Mouse (Mus musculus): Measurements from ENCODE around the gene Olfr1388.
"Not testable (repeated sequence)": the region's sequence is repeated elsewhere in the genome, so short reads cannot be mapped to it uniquely, and the experiment has no call there.

The Olfr1388 gene

GRCm38 (mm10) chr11:49436411-49436810, at the start of gene Olfr1388:
TSS of gene Olfr1388 (plus strand) at chr11:49436624.
- in situ Hi-C loops (cut with MboI, MseI): no loop called here

- in situ Hi-C loops (cut with MboI, MseI): not testable (repeated sequence)
These were observed 43.7 kb upstream of the Olfr1388 start for GRCm38 (mm10) chr11:49392707-49393106.

GRCm38 (mm10) chr11:49406784-49407183, 29.6 kb upstream of the Olfr1388 start:
- in situ Hi-C loops (cut with MboI, MseI): loop anchor here (25.0 kb wide), 1 partner anchor 244 kb away; the partner anchor contains the start of gene Olfr1394

DNA sequence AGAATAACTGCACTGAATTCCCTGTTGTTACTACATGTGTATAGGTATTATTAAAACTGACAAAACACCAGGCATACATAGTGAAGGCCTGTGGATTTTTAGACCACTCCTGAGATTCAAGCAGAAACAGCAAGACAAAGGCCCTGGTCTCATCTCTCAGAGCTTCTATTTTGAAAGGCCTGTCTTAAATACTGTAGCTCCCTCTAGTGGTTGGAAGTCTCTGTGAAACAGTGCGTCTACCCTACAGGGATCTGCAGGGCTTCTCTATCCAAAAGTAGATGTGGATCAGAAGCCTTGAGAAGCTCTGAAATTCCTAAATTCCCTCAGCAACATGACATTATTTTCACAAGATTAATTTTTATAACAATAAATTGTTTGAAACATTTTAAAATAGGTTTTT, 25.9 kb upstream of the Olfr1388 start:
- in situ Hi-C loops (cut with MboI, MseI): loop anchor here (25.0 kb wide), 1 partner anchor 248 kb away; the partner anchor contains the start of gene Olfr1394

DNA sequence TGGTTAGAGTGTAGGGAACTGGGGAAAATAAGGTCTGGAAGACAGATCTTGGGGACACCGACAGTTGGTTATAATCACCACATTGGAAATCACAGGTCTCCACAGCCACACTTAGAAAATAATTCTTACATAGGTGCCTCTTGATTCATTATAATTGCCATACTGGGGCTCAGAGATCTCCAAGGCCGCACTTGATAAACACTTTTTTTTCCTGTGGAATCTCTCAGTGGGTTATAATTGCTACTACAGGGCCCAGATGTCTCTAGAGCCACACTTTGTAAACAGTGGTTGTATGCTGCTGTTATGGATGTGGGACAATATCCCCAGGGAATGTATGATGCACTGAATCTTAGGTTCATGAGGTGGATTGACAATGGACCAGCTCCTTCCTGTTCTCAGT, 13.7 kb upstream of the Olfr1388 start, which contains the start of gene Olfr1389:
TSS of gene Olfr1389 (plus strand) at position 301 of the 400 bp plus-strand sequence.
- in situ Hi-C loops (cut with MboI, MseI): loop anchor here (25.0 kb wide), 1 partner anchor 260 kb away; the partner anchor contains the start of gene Olfr1394

- in situ Hi-C loops (cut with MboI, MseI): no loop called here
These were observed 11.0 kb upstream of the Olfr1388 start for GRCm38 (mm10) chr11:49425257-49425927.

- in situ Hi-C loops (cut with MboI, MseI): no loop called here
These were observed 6.8 kb upstream of the Olfr1388 start for GRCm38 (mm10) chr11:49429641-49430040.

GRCm38 (mm10) chr11:49455043-49455442, 18.6 kb downstream of the Olfr1388 start, which contains the start of gene Olfr1387:
TSS of gene Olfr1387 (plus strand) at chr11:49455343.
- in situ Hi-C loops (cut with MboI, MseI): no loop called here

DNA sequence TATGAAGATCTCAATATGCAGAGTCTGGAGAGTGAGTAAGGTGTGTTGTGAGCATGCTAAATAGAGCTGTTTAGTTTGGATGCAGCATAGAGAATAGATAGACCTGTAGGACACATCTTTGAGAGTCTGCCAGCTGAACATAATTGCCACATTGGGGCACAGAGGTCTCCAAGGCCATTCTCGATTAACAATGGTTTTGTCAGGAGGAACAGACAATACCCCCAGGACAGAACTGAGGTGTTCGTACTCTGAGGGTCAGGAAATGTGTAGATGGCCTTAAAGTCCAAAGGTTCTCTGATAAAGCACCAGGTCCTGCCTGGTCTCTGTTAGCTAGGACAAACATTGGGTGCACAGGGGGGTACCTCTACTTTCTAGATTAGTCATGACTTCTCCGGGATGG, 28.3 kb downstream of the Olfr1388 start, which contains the start of gene Olfr1386:
TSS of gene Olfr1386 (plus strand) at position 301 of the 400 bp plus-strand sequence.
- in situ Hi-C loops (cut with MboI, MseI): not testable (repeated sequence)

- in situ Hi-C loops (cut with MboI, MseI): no loop called here
These were observed 49.5 kb downstream of the Olfr1388 start for GRCm38 (mm10) chr11:49485973-49486372.

GRCm38 (mm10) chr11:49488770-49489169, 52.3 kb downstream of the Olfr1388 start, which contains the start of gene Olfr1385:
TSS of gene Olfr1385 (plus strand) at chr11:49489070.
- in situ Hi-C loops (cut with MboI, MseI): not testable (repeated sequence)
